Mouse (Mus musculus): ENCODE data around the gene Gpx3.

DNA sequence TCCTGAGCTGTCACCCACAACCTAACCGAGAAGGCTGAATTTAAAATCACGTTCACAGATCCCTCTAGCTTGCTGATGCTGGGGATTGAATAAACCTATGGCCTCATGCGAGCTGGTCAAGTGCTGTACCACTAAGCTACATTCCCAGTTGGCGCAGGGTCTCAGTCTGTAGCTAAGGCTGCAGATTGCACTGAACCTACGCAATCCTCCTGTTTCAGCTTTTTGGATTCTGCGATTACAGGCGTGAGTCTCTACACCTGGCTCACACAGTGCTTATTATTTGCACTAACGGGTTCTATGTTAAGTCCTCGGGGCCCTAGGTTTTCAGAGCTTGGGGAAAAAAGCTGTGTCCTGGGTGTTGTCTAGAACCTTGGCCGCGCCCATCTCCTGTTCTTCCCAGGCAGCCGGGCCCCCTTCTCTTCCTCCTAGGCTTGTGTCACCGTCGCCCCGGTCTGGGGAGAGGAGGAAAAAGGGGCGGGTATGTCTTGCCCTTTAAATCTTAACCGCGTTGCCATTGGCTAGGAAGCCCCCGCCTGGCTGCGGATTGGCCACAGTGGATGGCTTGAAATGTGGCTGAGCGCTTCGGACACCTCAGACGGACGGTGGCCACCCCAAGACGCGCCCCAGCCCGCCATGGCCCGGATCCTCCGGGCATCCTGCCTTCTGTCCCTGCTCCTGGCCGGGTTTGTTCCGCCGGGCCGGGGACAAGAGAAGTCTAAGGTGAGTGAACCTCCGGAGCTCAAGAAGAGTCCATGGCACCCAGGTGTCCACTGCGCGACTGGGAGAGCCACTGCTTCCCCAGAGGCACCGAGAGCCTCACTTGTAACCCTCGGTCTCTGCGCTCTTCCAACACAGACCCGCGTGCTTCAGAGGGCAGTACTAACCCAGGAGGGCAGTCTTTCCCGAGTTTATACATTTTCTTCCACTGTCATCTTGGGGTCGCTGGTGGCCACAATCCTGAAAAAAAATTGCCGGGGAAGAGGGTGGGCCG lies at the start of gene Gpx3:
- TF ChIP-seq CTCF (IDR thresholded peaks at IDR 0.05; ENCODE audit: extremely low read depth, insufficient read depth, low read length) (no peak), POLR2A (IDR thresholded peaks at IDR 0.05; ENCODE audit: extremely low read depth, insufficient read depth, low read length) (no peak)
